Mouse (Mus musculus) midbrain, embryonic 12.5 days (tissue): ENCODE measurements at regions not wholly inside any gene's neighbourhood (a gene's known extent, or its start where the extent isn't known, plus 50 kb on each side); places are given as distances from the start of the nearest gene placed in this dataset.

Experiments used
- ATAC-seq: fragments of 200-750 bp; cut with Nextera tagmentation; 2 replicates; pipeline ENCODE4 v1.8.0; 2017; ENCODE audit warnings: low read depth, moderate TSS enrichment, moderate library complexity; ENCODE audit not compliant: low FRiP score
- H3K27ac ChIP-seq: fragments of 300-500 bp; sonication (generic); replicated peaks from 2 replicates; pipeline ENCODE4 v1.5.1; 2016; ENCODE audit warnings: mild to moderate bottlenecking
- H3K27me3 ChIP-seq: fragments of 300-500 bp; sonication (generic); 2 replicates; pipeline ENCODE4 v1.6.1; 2016; ENCODE audit warnings: mild to moderate bottlenecking
- H3K36me3 ChIP-seq: fragments of 300-500 bp; sonication (generic); 2 replicates; pipeline ENCODE4 v1.6.1; 2016
- H3K4me1 ChIP-seq: fragments of 300-500 bp; sonication (generic); 2 replicates; pipeline ENCODE4 v1.6.1; 2016
- H3K4me2 ChIP-seq: fragments of 300-500 bp; sonication (generic); replicated peaks from 2 replicates; pipeline ENCODE4 v1.6.1; 2016; ENCODE audit warnings: mild to moderate bottlenecking, moderate library complexity
- H3K4me3 ChIP-seq: fragments of 300-500 bp; sonication (generic); 2 replicates; pipeline ENCODE4 v1.5.1; 2016; ENCODE audit warnings: mild to moderate bottlenecking
- H3K9ac ChIP-seq: fragments of 300-500 bp; sonication (generic); replicated peaks from 2 replicates; pipeline ENCODE4 v1.6.1; 2016; ENCODE audit warnings: mild to moderate bottlenecking, moderate library complexity
- H3K9me3 ChIP-seq: fragments of 300-500 bp; sonication (generic); 2 replicates; pipeline ENCODE4 v1.6.1; 2016; ENCODE audit warnings: mild to moderate bottlenecking
- WGBS: fragments of 180-500 bp; shearing (Covaris S2); methylation state at CpG from one replicate; pipeline ENCODE4 v1.1.7; 2016; 5-methylcytosine and 5-hydroxymethylcytosine counted together

GRCm38 (mm10) chr13:59393231-59393938 is 191.6 kb downstream of the Agtpbp1 start:
- no peak overlapping the region for H3K9ac ChIP-seq
- no peaks in the 10 kb centered on the region for H3K36me3 ChIP-seq
- H3K9me3 ChIP-seq: no peaks in the 10 kb centered on the region
- H3K4me1 ChIP-seq: no peaks in the 10 kb centered on the region
- no peaks in the 10 kb centered on the region for H3K27me3 ChIP-seq
- no peak overlapping the region for H3K4me3 ChIP-seq
- no peak overlapping the region for H3K27ac ChIP-seq
- no peak for ATAC-seq
- WGBS: 80% methylated on average over 12 of the region's 12 CpGs
- no peak overlapping the region for H3K4me2 ChIP-seq

- WGBS: 87% methylated on average over 4 of the region's 4 CpGs
- ATAC-seq: no peak
- no peaks in the 10 kb centered on the region for H3K36me3 ChIP-seq
Observed at GRCm38 (mm10) chr13:59392828-59393227, 192.2 kb downstream of the Agtpbp1 start.

GRCm38 (mm10) chr13:59387627-59388325 is 197.3 kb downstream of the Agtpbp1 start:
- Histone ChIP-seq H3K27ac (no peak overlapping the region), H3K4me1 (peaks cover 4% of the 10 kb centered on the region), H3K9me3 (no peaks in the 10 kb centered on the region), H3K27me3 (no peaks in the 10 kb centered on the region), H3K4me3 (no peak overlapping the region), H3K9ac (no peak overlapping the region), H3K36me3 (no peaks in the 10 kb centered on the region), H3K4me2 (no peak overlapping the region)
- 70% methylated on average over 14 of the region's 14 CpGs for WGBS
- no peak for ATAC-seq

More at GRCm38 (mm10) chr13:59392828-59393227, 192.2 kb downstream of the Agtpbp1 start:
- H3K4me2 ChIP-seq: no peak overlapping the region
- H3K4me3 ChIP-seq: no peak overlapping the region
- no peaks in the 10 kb centered on the region for H3K9me3 ChIP-seq
- H3K27me3 ChIP-seq: no peaks in the 10 kb centered on the region
- H3K27ac ChIP-seq: no peak overlapping the region
- H3K9ac ChIP-seq: no peak overlapping the region
- no peaks in the 10 kb centered on the region for H3K4me1 ChIP-seq

GRCm38 (mm10) chr13:59386935-59387540 is 198.0 kb downstream of the Agtpbp1 start:
- Histone ChIP-seq H3K4me2 (no peak overlapping the region), H3K36me3 (no peaks in the 10 kb centered on the region), H3K4me1 (peaks cover 4% of the 10 kb centered on the region), H3K27ac (no peak overlapping the region), H3K27me3 (no peaks in the 10 kb centered on the region), H3K9me3 (no peaks in the 10 kb centered on the region), H3K9ac (no peak overlapping the region), H3K4me3 (no peak overlapping the region)
- ATAC-seq: no peak
- 79% methylated on average over 7 of the region's 7 CpGs for WGBS

GRCm38 (mm10) chr13:59385824-59386223 is 199.2 kb downstream of the Agtpbp1 start:
- no peak overlapping the region for H3K4me3 ChIP-seq
- H3K4me1 ChIP-seq: peaks cover 4% of the 10 kb centered on the region
- H3K36me3 ChIP-seq: no peaks in the 10 kb centered on the region
- 66% methylated on average over 6 of the region's 6 CpGs for WGBS
- no peak overlapping the region for H3K4me2 ChIP-seq
- no peaks in the 10 kb centered on the region for H3K9me3 ChIP-seq
- H3K27ac ChIP-seq: no peak overlapping the region
- no peak overlapping the region for H3K9ac ChIP-seq
- no peaks in the 10 kb centered on the region for H3K27me3 ChIP-seq
- no peak for ATAC-seq

- no peaks in the 10 kb centered on the region for H3K27me3 ChIP-seq
- no peak for ATAC-seq
- no peaks in the 10 kb centered on the region for H3K4me1 ChIP-seq
- no peak overlapping the region for H3K4me3 ChIP-seq
- no peak overlapping the region for H3K4me2 ChIP-seq
- 90% methylated on average over 12 of the region's 12 CpGs for WGBS
- no peaks in the 10 kb centered on the region for H3K9me3 ChIP-seq
- H3K9ac ChIP-seq: no peak overlapping the region
- H3K27ac ChIP-seq: no peak overlapping the region
- H3K36me3 ChIP-seq: no peaks in the 10 kb centered on the region
Observed at GRCm38 (mm10) chr13:59370141-59370816, 214.7 kb downstream of the Agtpbp1 start.

GRCm38 (mm10) chr13:59368550-59369449 is 216.2 kb downstream of the Agtpbp1 start:
- Histone ChIP-seq H3K27ac (no peak overlapping the region), H3K4me3 (no peak overlapping the region), H3K36me3 (no peaks in the 10 kb centered on the region), H3K4me2 (no peak overlapping the region), H3K9ac (no peak overlapping the region), H3K27me3 (no peaks in the 10 kb centered on the region), H3K4me1 (no peaks in the 10 kb centered on the region), H3K9me3 (no peaks in the 10 kb centered on the region)
- 88% methylated on average over 13 of the region's 13 CpGs for WGBS
- no peak for ATAC-seq

- 34% methylated on average over 5 of the region's 5 CpGs for WGBS
- Histone ChIP-seq H3K9me3 (no peaks in the 10 kb centered on the region), H3K27me3 (no peaks in the 10 kb centered on the region), H3K4me3 (no peak overlapping the region), H3K4me2 (no peak overlapping the region), H3K27ac (no peak overlapping the region), H3K4me1 (no peaks in the 10 kb centered on the region), H3K36me3 (no peaks in the 10 kb centered on the region), H3K9ac (no peak overlapping the region)
- ATAC-seq: no peak; the same call in 1 of the 2 replicates
Observed at GRCm38 (mm10) chr13:59365460-59365859, 219.6 kb downstream of the Agtpbp1 start.

GRCm38 (mm10) chr13:59363428-59363827 is 221.6 kb downstream of the Agtpbp1 start:
- Histone ChIP-seq H3K36me3 (no peaks in the 10 kb centered on the region), H3K4me3 (no peak overlapping the region), H3K9ac (no peak overlapping the region), H3K27ac (no peak overlapping the region), H3K9me3 (no peaks in the 10 kb centered on the region), H3K4me2 (no peak overlapping the region), H3K4me1 (no peaks in the 10 kb centered on the region), H3K27me3 (no peaks in the 10 kb centered on the region)
- 76% methylated on average over 10 of the region's 10 CpGs for WGBS
- ATAC-seq: no peak

- no peaks in the 10 kb centered on the region for H3K9me3 ChIP-seq
- WGBS: 90% methylated on average over 7 of the region's 7 CpGs
- no peak overlapping the region for H3K4me3 ChIP-seq
- no peaks in the 10 kb centered on the region for H3K36me3 ChIP-seq
- H3K4me2 ChIP-seq: no peak overlapping the region
- H3K27ac ChIP-seq: no peak overlapping the region
- no peak overlapping the region for H3K9ac ChIP-seq
- no peaks in the 10 kb centered on the region for H3K27me3 ChIP-seq
- ATAC-seq: no peak
- no peaks in the 10 kb centered on the region; the same call in 1 of the 2 replicates for H3K4me1 ChIP-seq
Observed at GRCm38 (mm10) chr13:59361323-59361722, 223.7 kb downstream of the Agtpbp1 start.

GRCm38 (mm10) chr13:59360026-59360425 is 225.0 kb downstream of the Agtpbp1 start:
- ATAC-seq: no peak
- H3K9ac ChIP-seq: no peak overlapping the region
- H3K27me3 ChIP-seq: no peaks in the 10 kb centered on the region
- no peaks in the 10 kb centered on the region for H3K36me3 ChIP-seq
- no peak overlapping the region for H3K4me2 ChIP-seq
- H3K9me3 ChIP-seq: no peaks in the 10 kb centered on the region
- no peaks in the 10 kb centered on the region; the same call in 1 of the 2 replicates for H3K4me1 ChIP-seq
- H3K27ac ChIP-seq: no peak overlapping the region
- H3K4me3 ChIP-seq: no peak overlapping the region
- WGBS: 68% methylated on average over 3 of the region's 3 CpGs
